Mouse (Mus musculus): ENCODE results near the gene Rps6ka4. TPM values are rescaled to one million over a fixed set of nuclear protein-coding genes. Genes with fewer than 3 reads are reported as not detected.

The Rps6ka4 gene
- polyA plus RNA-seq, 1 experiment from 2014 or later = 5.8 TPM

DNA sequence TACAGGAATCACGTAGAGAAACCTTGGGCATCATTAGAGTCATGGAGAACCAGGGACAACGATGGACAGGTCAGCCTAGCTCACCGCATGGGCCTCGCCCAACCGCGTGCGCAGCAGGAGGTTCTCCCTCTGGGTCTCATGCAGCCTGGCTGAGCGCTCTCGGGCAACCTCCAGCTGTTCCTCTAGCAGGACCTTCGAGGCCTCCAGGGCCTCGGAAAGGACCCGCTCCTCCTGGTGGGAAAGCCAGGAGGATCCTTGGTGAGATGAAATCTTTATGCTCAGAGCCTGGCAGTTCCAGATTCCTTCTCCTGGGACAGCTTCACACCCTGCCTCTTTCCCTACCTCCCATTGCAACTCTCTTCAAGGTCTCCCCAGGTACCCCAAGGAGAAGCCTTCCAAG, 14.2 kb upstream of the Rps6ka4 start:
- Histone ChIP-seq H3K4me3 (ENCODE audit: low read depth, low read length) (no peak overlapping the region), H3K27ac (ENCODE audit: low read depth, low read length) (no peak overlapping the region), H3K9me3 (ENCODE audit: control insufficient read depth, low read length) (no peaks in the 10 kb centered on the region), H3K36me3 (ENCODE audit: control insufficient read depth, insufficient read depth, low read length) (no peaks in the 10 kb centered on the region), H3K9ac (ENCODE audit: low read depth, low read length) (no peak overlapping the region), H3K27me3 (ENCODE audit: control insufficient read depth, insufficient read depth, low read length) (peaks cover 12% of the 10 kb centered on the region), H3K4me1 (replicated peaks; ENCODE audit: control insufficient read depth, insufficient read depth, low read length) (peaks cover 10% of the 10 kb centered on the region), H3K4me2 (replicated peaks; ENCODE audit: low read depth, low read length) (no peak overlapping the region)
- ATAC-seq (ENCODE audit: low FRiP score) = no peak
- WGBS = 89% methylated on average over 12 of the region's 12 CpGs
- DNase-seq (ENCODE audit: low spot score) = no peak

DNA sequence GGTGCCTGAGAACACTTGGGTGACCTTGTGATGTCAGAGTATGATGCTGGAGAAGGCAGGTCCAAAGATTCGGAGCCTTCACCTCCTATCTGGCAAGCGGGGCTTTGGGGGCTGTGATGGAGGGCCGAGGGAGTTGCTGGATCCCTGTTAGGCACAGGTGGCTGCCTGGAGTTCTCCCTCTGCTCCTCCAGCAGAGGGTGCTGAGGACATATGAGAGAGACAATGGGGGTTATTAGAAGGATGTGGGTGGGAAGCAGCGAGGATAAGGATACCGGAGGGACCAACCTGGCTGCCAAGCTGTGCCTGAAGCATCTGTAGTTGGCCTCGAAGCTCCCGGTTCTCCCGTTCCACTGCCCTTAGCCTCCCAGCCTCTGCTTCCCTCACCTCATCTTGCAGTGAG, 13.5 kb upstream of the Rps6ka4 start:
- WGBS = 71% methylated on average over 8 of the region's 8 CpGs
- peaks cover 19% of the 10 kb centered on the region for H3K27me3 ChIP-seq (ENCODE audit: control insufficient read depth, insufficient read depth, low read length)
- H3K36me3 ChIP-seq (ENCODE audit: control insufficient read depth, insufficient read depth, low read length) = no peaks in the 10 kb centered on the region
- no peak for DNase-seq (ENCODE audit: low spot score)
- H3K9ac ChIP-seq (ENCODE audit: low read depth, low read length) = no peak overlapping the region
- ATAC-seq (ENCODE audit: low FRiP score) = no peak
- peaks cover 10% of the 10 kb centered on the region for H3K4me1 ChIP-seq (replicated peaks; ENCODE audit: control insufficient read depth, insufficient read depth, low read length)
- no peak overlapping the region for H3K4me2 ChIP-seq (replicated peaks; ENCODE audit: low read depth, low read length)
- H3K27ac ChIP-seq (ENCODE audit: low read depth, low read length) = no peak overlapping the region
- H3K9me3 ChIP-seq (ENCODE audit: control insufficient read depth, low read length) = no peaks in the 10 kb centered on the region
- H3K4me3 ChIP-seq (ENCODE audit: low read depth, low read length) = no peak overlapping the region

DNA sequence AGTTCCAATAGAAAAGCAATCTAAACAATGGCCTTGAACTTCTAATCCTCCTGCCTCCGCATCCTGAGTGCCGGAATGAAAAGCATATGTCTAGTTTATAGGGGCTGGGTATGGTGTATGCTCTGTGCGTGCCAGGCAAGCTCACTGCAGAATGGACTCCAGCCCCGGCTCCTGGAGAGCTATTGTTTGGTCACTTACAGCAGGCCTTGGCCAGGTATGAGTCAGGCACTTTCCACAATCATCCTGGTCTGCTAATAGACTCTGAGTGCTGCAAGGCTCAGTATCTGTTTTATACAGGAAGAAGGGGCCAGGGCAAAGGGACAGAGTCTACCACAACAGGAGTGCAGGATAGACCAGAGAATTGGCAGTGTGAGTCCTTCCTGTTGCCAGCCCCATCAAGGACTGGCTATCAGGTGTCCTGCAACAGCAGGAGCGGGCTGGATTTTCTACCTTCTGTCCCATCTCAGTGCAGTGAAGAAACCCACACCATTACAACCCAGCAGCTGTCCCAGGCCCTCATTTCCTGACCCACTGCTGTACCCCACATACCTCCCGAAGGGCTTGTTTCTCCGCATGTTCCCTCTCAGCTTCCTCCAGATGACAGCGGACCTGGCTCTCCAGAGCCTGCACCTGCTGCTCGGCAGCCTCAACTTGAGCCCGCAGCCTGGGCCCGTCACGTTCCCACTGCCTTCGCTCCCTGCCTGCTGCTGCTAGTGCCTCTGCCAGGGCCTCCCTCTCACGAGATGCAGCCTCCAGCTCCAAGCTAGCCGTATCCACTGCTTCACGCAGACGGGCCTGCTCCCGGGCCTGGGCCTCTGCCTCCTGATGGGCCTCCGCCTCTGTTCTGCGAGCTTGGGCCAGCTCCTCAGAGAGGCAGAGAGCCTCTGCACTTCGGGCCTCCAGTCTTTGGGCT, 12.2 kb upstream of the Rps6ka4 start:
- no peak overlapping the region for H3K27ac ChIP-seq (ENCODE audit: low read depth, low read length)
- H3K9ac ChIP-seq (ENCODE audit: low read depth, low read length) = no peak overlapping the region
- H3K4me1 ChIP-seq (replicated peaks; ENCODE audit: control insufficient read depth, insufficient read depth, low read length) = peaks cover 13% of the 10 kb centered on the region
- ATAC-seq (ENCODE audit: low FRiP score) (no peak), DNase-seq (ENCODE audit: low spot score) (no peak)
- H3K27me3 ChIP-seq (ENCODE audit: control insufficient read depth, insufficient read depth, low read length) = peaks cover 32% of the 10 kb centered on the region
- no peak overlapping the region for H3K4me2 ChIP-seq (replicated peaks; ENCODE audit: low read depth, low read length)
- no peaks in the 10 kb centered on the region for H3K36me3 ChIP-seq (ENCODE audit: control insufficient read depth, insufficient read depth, low read length)
- no peak overlapping the region for H3K4me3 ChIP-seq (ENCODE audit: low read depth, low read length)
- H3K9me3 ChIP-seq (ENCODE audit: control insufficient read depth, low read length) = no peaks in the 10 kb centered on the region
- whole genome bisulfite sequencing = 82% methylated on average over 21 of the region's 21 CpGs

DNA sequence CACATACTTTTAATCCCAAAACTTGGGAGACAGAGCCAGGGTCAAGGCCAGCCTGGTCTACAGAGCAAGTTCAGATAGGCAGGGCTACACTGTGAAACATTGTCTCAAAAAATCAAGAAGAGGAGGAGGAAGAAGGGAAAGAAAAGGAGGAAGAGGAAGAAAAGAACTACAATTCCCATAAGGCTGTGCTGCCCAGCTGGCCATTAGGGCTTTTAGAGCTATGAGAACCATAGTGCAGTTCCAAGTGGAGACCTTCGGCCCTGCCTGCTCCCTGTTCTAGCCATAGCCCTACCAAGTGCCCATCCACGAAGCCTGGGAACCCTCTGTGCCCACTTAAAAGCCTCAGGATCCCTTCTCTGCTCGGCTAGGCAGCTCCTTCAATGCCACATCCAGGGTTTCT, 11.1 kb upstream of the Rps6ka4 start:
- H3K36me3 ChIP-seq (ENCODE audit: control insufficient read depth, insufficient read depth, low read length) = no peaks in the 10 kb centered on the region
- no peaks in the 10 kb centered on the region for H3K9me3 ChIP-seq (ENCODE audit: control insufficient read depth, low read length)
- ATAC-seq (ENCODE audit: low FRiP score) (no peak), DNase-seq (ENCODE audit: low spot score) (no peak)
- H3K4me3 ChIP-seq (ENCODE audit: low read depth, low read length) = no peak overlapping the region
- H3K27ac ChIP-seq (ENCODE audit: low read depth, low read length) = no peak overlapping the region
- WGBS = 79% methylated on average over 3 of the region's 3 CpGs
- no peak overlapping the region for H3K9ac ChIP-seq (ENCODE audit: low read depth, low read length)
- H3K4me2 ChIP-seq (replicated peaks; ENCODE audit: low read depth, low read length) = no peak overlapping the region
- H3K27me3 ChIP-seq (ENCODE audit: control insufficient read depth, insufficient read depth, low read length) = peaks cover 42% of the 10 kb centered on the region
- peaks cover 13% of the 10 kb centered on the region for H3K4me1 ChIP-seq (replicated peaks; ENCODE audit: control insufficient read depth, insufficient read depth, low read length)

DNA sequence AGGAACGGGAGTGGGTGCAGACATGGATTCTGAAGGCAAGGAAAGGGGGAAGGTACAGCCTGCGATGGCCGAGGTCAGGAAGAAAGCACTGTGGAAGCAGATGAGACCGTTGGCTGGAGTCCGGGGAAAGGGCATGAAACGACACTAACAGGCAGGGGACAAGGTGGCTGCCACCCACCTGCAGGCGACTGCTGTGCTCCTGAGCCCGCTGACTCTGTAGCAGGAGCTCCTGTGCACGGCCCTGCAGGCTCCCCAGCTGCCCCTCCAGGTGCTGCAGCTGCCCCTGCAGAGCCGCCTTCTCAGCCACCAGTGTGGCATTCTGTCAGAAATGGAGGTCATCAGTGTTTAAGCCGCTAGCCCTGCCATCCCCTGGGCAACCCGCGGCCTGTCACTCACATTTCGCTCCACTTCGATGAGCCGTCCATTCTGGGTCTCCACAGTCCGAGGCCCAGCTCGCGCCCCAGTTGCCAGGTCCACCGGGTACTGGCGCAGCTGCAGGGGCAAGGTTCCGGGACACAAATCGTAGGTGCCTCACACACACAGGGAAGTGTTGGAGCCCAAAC, 9.2 kb upstream of the Rps6ka4 start:
- no peak overlapping the region for H3K9ac ChIP-seq (ENCODE audit: low read depth, low read length)
- H3K4me1 ChIP-seq (replicated peaks; ENCODE audit: control insufficient read depth, insufficient read depth, low read length) = 0 out of 2 replicates have a peak, but pooled peaks cover 3% of the 10 kb centered on the region
- no peak for ATAC-seq (ENCODE audit: low FRiP score)
- peaks cover 43% of the 10 kb centered on the region for H3K27me3 ChIP-seq (ENCODE audit: control insufficient read depth, insufficient read depth, low read length)
- no peak overlapping the region for H3K4me3 ChIP-seq (ENCODE audit: low read depth, low read length)
- no peaks in the 10 kb centered on the region for H3K9me3 ChIP-seq (ENCODE audit: control insufficient read depth, low read length)
- DNase-seq (ENCODE audit: low spot score) = no peak
- H3K27ac ChIP-seq (ENCODE audit: low read depth, low read length) = no peak overlapping the region
- H3K4me2 ChIP-seq (replicated peaks; ENCODE audit: low read depth, low read length) = no peak overlapping the region
- no peaks in the 10 kb centered on the region for H3K36me3 ChIP-seq (ENCODE audit: control insufficient read depth, insufficient read depth, low read length)
- WGBS = 68% methylated on average over 23 of the region's 23 CpGs

DNA sequence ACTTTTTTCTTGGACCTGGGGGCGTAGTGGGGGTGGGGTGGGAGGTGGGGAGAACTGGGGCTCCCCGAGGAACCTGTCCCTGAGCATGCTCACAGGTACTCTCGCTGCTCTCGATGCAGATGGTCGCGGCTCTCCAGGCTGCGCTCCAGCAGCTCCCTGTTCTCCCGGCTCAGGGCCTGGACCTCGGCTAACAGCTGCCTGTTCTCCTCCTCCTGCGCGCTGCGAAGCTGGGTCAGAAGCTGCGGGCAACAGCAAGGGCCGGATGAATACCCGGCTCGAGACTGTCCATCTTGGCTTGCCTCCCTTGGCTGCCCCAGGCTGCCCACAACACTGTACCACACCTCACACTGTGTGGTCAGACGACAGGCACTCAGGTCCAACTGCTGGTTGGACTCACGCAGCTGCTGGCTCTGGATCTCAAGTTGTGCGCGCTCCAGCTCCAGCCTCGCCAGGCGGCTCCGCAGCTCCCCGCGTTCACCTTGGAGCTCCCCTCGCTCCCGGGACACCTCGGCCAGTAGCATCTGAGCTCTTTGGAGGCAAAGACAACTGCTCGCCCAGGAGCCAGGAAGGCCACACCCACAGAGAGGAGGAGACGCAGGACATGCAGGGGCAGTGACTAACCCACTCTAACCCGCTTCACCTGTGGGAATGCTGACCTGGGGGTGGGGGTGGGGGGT, 7.5 kb upstream of the Rps6ka4 start:
- Histone ChIP-seq H3K36me3 (ENCODE audit: control insufficient read depth, insufficient read depth, low read length) (no peaks in the 10 kb centered on the region), H3K9ac (ENCODE audit: low read depth, low read length) (no peak overlapping the region), H3K4me1 (replicated peaks; ENCODE audit: control insufficient read depth, insufficient read depth, low read length) (0 out of 2 replicates have a peak, but pooled peaks cover 3% of the 10 kb centered on the region), H3K4me3 (ENCODE audit: low read depth, low read length) (no peak overlapping the region; the same call in 1 of the 2 replicates), H3K27me3 (ENCODE audit: control insufficient read depth, insufficient read depth, low read length) (peaks cover 40% of the 10 kb centered on the region), H3K4me2 (replicated peaks; ENCODE audit: low read depth, low read length) (peak overlapping the region; percentile 34), H3K27ac (ENCODE audit: low read depth, low read length) (no peak overlapping the region), H3K9me3 (ENCODE audit: control insufficient read depth, low read length) (no peaks in the 10 kb centered on the region)
- ATAC-seq (ENCODE audit: low FRiP score) (no peak), DNase-seq (ENCODE audit: low spot score) (peak; percentile 25)
- 4% methylated on average over 31 of the region's 31 CpGs for WGBS

DNA sequence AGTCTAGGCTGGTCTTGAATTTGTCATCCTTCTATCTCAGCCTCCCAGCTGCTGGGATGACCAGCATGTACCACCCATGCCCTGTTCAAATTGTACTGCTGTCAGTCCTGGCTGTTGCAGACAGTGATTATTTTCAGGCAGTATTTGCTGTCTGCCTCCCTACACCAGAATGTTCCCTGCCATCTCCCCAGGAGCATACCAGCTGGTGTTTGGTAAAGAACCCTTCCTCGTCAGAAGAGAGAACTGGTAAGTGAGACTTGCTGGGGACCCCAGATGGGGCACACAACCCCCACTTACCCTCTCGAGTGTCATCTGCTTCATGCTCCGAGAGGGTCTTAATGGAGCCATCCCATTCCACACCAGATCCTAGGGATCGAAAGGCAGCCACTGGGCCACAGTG, 5.6 kb upstream of the Rps6ka4 start:
- Histone ChIP-seq H3K4me3 (ENCODE audit: low read depth, low read length) (no peak overlapping the region), H3K27me3 (ENCODE audit: control insufficient read depth, insufficient read depth, low read length) (peaks cover 48% of the 10 kb centered on the region), H3K36me3 (ENCODE audit: control insufficient read depth, insufficient read depth, low read length) (no peaks in the 10 kb centered on the region), H3K4me2 (replicated peaks; ENCODE audit: low read depth, low read length) (no peak overlapping the region), H3K27ac (ENCODE audit: low read depth, low read length) (no peak overlapping the region), H3K9me3 (ENCODE audit: control insufficient read depth, low read length) (no peaks in the 10 kb centered on the region), H3K9ac (ENCODE audit: low read depth, low read length) (no peak overlapping the region), H3K4me1 (replicated peaks; ENCODE audit: control insufficient read depth, insufficient read depth, low read length) (0 out of 2 replicates have a peak, but pooled peaks cover 3% of the 10 kb centered on the region)
- DNase-seq (ENCODE audit: low spot score) = no peak
- 81% methylated on average over 4 of the region's 4 CpGs for WGBS
- no peak for ATAC-seq (ENCODE audit: low FRiP score)

DNA sequence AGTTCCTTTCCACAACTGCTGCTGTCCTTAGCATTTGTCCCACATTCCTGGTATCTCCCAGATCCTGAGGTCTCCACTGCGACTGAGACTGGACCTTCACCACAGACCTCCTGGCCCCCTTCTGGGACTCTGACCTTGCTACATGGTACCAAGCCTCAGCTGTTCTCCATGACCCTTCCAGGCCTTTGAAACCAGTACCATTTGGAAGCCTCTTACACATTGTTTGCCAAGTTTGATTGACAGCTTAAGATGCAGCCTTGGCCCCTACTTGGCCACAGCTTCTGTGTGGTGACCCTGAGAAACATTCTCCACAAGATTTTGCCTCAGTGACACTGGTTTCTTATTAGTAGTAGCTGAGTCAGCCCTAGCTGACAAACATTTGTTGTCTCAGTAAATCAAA, 1.9 kb upstream of the Rps6ka4 start:
- H3K9ac ChIP-seq (ENCODE audit: low read depth, low read length) = no peak overlapping the region
- no peaks in the 10 kb centered on the region for H3K36me3 ChIP-seq (ENCODE audit: control insufficient read depth, insufficient read depth, low read length)
- no peak for ATAC-seq (ENCODE audit: low FRiP score)
- no peak overlapping the region for H3K4me2 ChIP-seq (replicated peaks; ENCODE audit: low read depth, low read length)
- peaks cover 54% of the 10 kb centered on the region for H3K27me3 ChIP-seq (ENCODE audit: control insufficient read depth, insufficient read depth, low read length)
- peaks cover 9% of the 10 kb centered on the region for H3K4me1 ChIP-seq (replicated peaks; ENCODE audit: control insufficient read depth, insufficient read depth, low read length)
- DNase-seq (ENCODE audit: low spot score) = no peak
- 60% methylated on average over 1 of the region's 1 CpGs for WGBS
- H3K27ac ChIP-seq (ENCODE audit: low read depth, low read length) = no peak overlapping the region
- no peak overlapping the region for H3K4me3 ChIP-seq (ENCODE audit: low read depth, low read length)
- H3K9me3 ChIP-seq (ENCODE audit: control insufficient read depth, low read length) = no peaks in the 10 kb centered on the region
